Mouse (Mus musculus) B cell, adult (primary cell): Measurements from ENCODE around the gene Satb1. TPM values are rescaled to one million over a fixed set of nuclear protein-coding genes. Genes with fewer than 3 reads are reported as not detected.

ENCODE experiments used
- total RNA-seq: library from RNA; stranded (reverse); gene quantifications from 4 replicates; pipeline ENCODE4 v1.2.4, GENCODE M21; 2023; ENCODE audit not compliant: inconsistent age

Satb1 gene
- total RNA-seq = 344 to 372 TPM (median 364 TPM) in 4 replicates

GRCm38 (mm10) chr17:51832900-51833577 lies at the start of gene Satb1:
Satb1 (minus strand) TSS chr17:51833290.

